Mouse (Mus musculus) G1E (cell line): ENCODE data around the gene Cpa4. TPM values are rescaled to one million over a fixed set of nuclear protein-coding genes. Genes with fewer than 3 reads are reported as not detected.

ENCODE experiments used
- ATAC-seq: 2 replicates; pipeline ENCODE4 v1.8.0; 2016; ENCODE audit warnings: mild to moderate bottlenecking; ENCODE audit not compliant: insufficient number of reproducible peaks, poor library complexity, low FRiP score, severe bottlenecking; ENCODE audit errors: extremely low read depth
- DNase-seq: peaks from one replicate; pipeline ENCODE4 v3.0.0; 2012; ENCODE audit warnings: low spot score
- H3K27me3 ChIP-seq: 2 replicates; pipeline ENCODE4 v1.6.1; 2012; ENCODE audit warnings: mild to moderate bottlenecking, low read length, inconsistent platforms; ENCODE audit not compliant: insufficient read depth
- H3K36me3 ChIP-seq: replicated peaks from 2 replicates; pipeline ENCODE3; 2012; ENCODE audit warnings: mild to moderate bottlenecking, inconsistent platforms
- H3K4me1 ChIP-seq: 2 replicates; pipeline ENCODE4 v1.6.1; 2012; ENCODE audit warnings: low read depth, low read length, inconsistent platforms, mixed read lengths; ENCODE audit not compliant: insufficient read depth
- H3K4me3 ChIP-seq: 2 replicates; pipeline ENCODE4 v1.5.1; 2012; ENCODE audit warnings: low read depth, mild to moderate bottlenecking, inconsistent platforms, low read length, moderate library complexity, mixed read lengths
- H3K9me3 ChIP-seq: replicated peaks from 2 replicates; pipeline ENCODE4 v1.6.1; 2012; ENCODE audit warnings: inconsistent platforms
- CTCF ChIP-seq: IDR thresholded peaks from 2 replicates; pipeline ENCODE4 v1.5.1; 2012; ENCODE audit warnings: low read depth, low read length, inconsistent platforms, mixed read lengths
- GATA1 ChIP-seq: IDR thresholded peaks from 2 replicates; pipeline ENCODE4 v1.6.1; 2012; ENCODE audit warnings: borderline replicate concordance, low read length, inconsistent platforms, mixed read lengths
- GATA2 ChIP-seq: IDR thresholded peaks from 2 replicates; pipeline ENCODE4 v1.6.1; 2012; ENCODE audit warnings: low read depth, low read length, inconsistent platforms, borderline replicate concordance
- POLR2AphosphoS5 ChIP-seq: IDR thresholded peaks from 2 replicates; pipeline ENCODE4 v1.6.1; 2012; ENCODE audit warnings: low read depth, low read length, inconsistent platforms; ENCODE audit not compliant: insufficient replicate concordance
- TAL1 ChIP-seq: conservative IDR thresholded peaks from 2 replicates; pipeline ENCODE4 v1.6.1; 2012; ENCODE audit warnings: low read depth, low read length, inconsistent platforms, mixed read lengths
- polyA plus RNA-seq: library from polyadenylated mRNA; stranded (reverse); fragments of >175 nt; gene quantifications from 2 replicates; pipeline ENCODE4 v1.2.3, GENCODE M21; 2012
- total RNA-seq, 2 experiments: library from RNA; stranded (forward) in 1 of 2; stranded (reverse) in 1 of 2; fragments of 200-1000 nt in 1 of 2; fragments of >200 nt in 1 of 2; fragmentation: Nextera tagmentation in 1 of 2; gene quantifications; 2 replicates each; pipeline ENCODE4 v1.2.3; 2014 to 2017

The Cpa4 gene
- total and polyA plus RNA-seq, 3 experiments: 0.05 TPM; not detected in 2

DNA sequence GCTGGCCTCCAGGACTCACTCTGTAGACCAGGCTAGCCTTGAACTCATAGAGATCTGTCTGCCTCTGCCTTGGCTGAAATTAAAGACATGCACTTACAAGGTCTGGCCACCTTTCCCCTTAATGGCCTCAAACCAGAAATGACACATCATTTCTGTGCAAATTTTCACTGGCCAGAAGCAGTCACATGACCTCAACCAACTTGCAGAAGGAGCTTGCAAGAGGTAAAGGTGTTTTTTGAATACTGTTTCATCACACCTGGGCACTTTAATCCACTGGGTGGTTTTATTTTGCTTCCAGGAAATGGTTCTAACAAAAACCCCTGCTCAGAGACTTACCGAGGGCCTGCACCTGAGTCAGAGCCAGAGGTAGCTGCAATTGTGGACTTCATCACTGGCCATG lies 61.8 kb downstream of the Cpa4 start:
- Histone ChIP-seq H3K36me3 (no peaks in the 10 kb centered on the region), H3K4me1 (peaks cover 6% of the 10 kb centered on the region; the same call in 1 of the 2 replicates), H3K9me3 (no peaks in the 10 kb centered on the region), H3K4me3 (no peak overlapping the region), H3K27me3 (peaks cover 23% of the 10 kb centered on the region)
- ATAC-seq (no peak), DNase-seq (no peak)
- TF ChIP-seq GATA1: no peak
- no peak for TF ChIP-seq CTCF
- TF ChIP-seq TAL1: no peak
- no peak for TF ChIP-seq GATA2
- no peak for TF ChIP-seq POLR2AphosphoS5

DNA sequence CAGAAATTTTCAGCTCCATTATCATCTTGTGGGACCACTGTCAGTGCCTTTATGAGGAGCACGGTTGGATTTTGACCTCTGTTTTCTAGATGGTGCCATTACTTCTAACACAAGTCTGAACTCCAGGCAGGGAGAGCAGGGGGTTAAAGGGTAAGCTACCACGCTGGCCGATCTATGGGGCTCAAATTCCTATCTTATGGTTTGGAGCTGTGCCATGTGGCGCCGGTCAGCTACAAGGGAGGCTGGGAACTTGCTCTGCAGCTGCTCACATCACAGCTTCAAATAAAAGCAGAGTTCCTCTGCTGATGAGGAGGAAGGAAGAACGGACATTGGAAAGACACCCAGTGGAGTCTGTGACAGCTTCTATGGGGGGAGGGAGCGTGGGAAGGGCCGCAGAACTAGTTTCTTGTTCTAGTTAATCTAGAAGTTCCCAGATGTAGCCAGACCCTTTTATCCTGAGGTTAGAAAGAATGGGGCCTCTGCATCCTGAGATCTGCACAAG lies 67.2 kb downstream of the Cpa4 start:
- TF ChIP-seq POLR2AphosphoS5: no peak
- TF ChIP-seq TAL1: no peak
- no peak for ATAC-seq
- no peak for DNase-seq
- Histone ChIP-seq H3K9me3 (no peaks in the 10 kb centered on the region), H3K4me1 (peaks cover 11% of the 10 kb centered on the region), H3K36me3 (no peaks in the 10 kb centered on the region), H3K4me3 (no peak overlapping the region), H3K27me3 (peaks cover 26% of the 10 kb centered on the region)

DNA sequence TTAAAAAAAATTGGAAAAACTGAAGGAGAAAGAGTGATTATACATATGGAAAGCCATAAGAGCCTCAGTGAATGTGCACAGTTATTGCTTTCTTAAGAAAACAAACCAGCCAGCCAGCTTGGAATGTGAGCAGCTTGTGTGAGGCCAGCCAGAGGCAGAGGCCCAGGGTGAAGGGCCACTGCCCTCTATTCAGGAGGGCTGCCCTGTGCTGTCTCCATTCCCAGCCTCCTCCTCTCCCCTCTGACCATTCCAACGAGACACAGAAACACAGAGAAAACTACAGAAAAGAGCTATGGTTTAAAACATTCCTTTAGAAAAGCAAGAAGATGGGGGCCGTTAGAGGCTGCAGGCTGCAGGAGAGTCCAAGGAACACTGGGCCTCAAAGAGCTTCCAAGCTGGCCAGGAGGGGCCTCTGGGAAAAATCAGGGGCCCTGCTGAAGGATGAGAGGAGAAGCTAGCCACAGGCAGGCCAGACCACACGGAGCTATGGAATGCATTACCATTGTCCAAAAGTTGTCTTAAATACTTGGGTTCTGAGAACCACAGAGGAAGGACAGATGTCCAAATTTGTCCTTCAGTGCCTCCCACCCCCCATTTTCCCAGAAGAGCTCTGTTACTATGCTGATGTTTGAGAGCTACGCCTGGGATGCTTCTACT lies 68.1 kb downstream of the Cpa4 start:
- H3K27me3 ChIP-seq: peaks cover 22% of the 10 kb centered on the region
- no peaks in the 10 kb centered on the region for H3K9me3 ChIP-seq
- ATAC-seq: no peak
- TF ChIP-seq TAL1 (no peak), GATA1 (no peak), GATA2 (no peak), POLR2AphosphoS5 (no peak), CTCF (no peak)
- H3K4me1 ChIP-seq: peaks cover 11% of the 10 kb centered on the region
- no peak for DNase-seq
- no peaks in the 10 kb centered on the region for H3K36me3 ChIP-seq
- H3K4me3 ChIP-seq: no peak overlapping the region

GRCm38 (mm10) chr6:30638674-30639268 lies 70.6 kb downstream of the Cpa4 start, which contains the start of gene Cpa1:
TSS of gene Cpa1 (plus strand) at chr6:30639218.
- Histone ChIP-seq H3K27me3 (peaks cover 28% of the 10 kb centered on the region), H3K4me3 (no peak within 1 kb of the TSS), H3K36me3 (no peaks in the 10 kb centered on the region), H3K4me1 (peaks cover 23% of the 10 kb centered on the region), H3K9me3 (no peaks in the 10 kb centered on the region)
- DNase-seq (no peak), ATAC-seq (no peak)
- TF ChIP-seq GATA1: no peak
- no peak for TF ChIP-seq CTCF
- TF ChIP-seq POLR2AphosphoS5: no peak
- TF ChIP-seq GATA2: no peak
- no peak for TF ChIP-seq TAL1

Other genes with a start within 250 kb of the Cpa4 start
- gene Zc3hc1, start 177.3 kb upstream of the Cpa4 start, total RNA-seq (2014; fragmentation: Nextera tagmentation): 22.0 and 34.2 TPM in 2 replicates
- 44.5 and 53.0 TPM in 2 replicates for gene Zc3hc1, start 177.3 kb upstream of the Cpa4 start, total RNA-seq (2017)
- gene Zc3hc1, start 177.3 kb upstream of the Cpa4 start, polyA plus RNA-seq: 63.6 and 71.3 TPM in 2 replicates
- 45.7 and 48.8 TPM in 2 replicates for gene Klhdc10, start 166.5 kb upstream of the Cpa4 start, total RNA-seq (2014; fragmentation: Nextera tagmentation)
- 30.2 and 33.3 TPM in 2 replicates for gene Klhdc10, start 166.5 kb upstream of the Cpa4 start, total RNA-seq (2017)
- gene Klhdc10, start 166.5 kb upstream of the Cpa4 start, polyA plus RNA-seq: 19.9 and 25.8 TPM in 2 replicates
- 120 and 126 TPM in 2 replicates for gene Tmem209, start 58.6 kb upstream of the Cpa4 start, total RNA-seq (2014; fragmentation: Nextera tagmentation)
- gene Tmem209, start 58.6 kb upstream of the Cpa4 start, total RNA-seq (2017): 36.8 and 36.9 TPM in 2 replicates
- 2.6 and 2.8 TPM in 2 replicates for gene Tmem209, start 58.6 kb upstream of the Cpa4 start, polyA plus RNA-seq
- gene Ssmem1, start 58.5 kb upstream of the Cpa4 start, total RNA-seq (2014; fragmentation: Nextera tagmentation): not detected in 2 replicates
- gene Ssmem1, start 58.5 kb upstream of the Cpa4 start, total RNA-seq (2017): 0.33 TPM in 1 of 2 replicates, not detected in the other
- not detected in 2 replicates for gene Ssmem1, start 58.5 kb upstream of the Cpa4 start, polyA plus RNA-seq
- gene Cpa2, start 26.8 kb upstream of the Cpa4 start, total RNA-seq (2014; fragmentation: Nextera tagmentation): not detected in 2 replicates
- gene Cpa2, start 26.8 kb upstream of the Cpa4 start, total RNA-seq (2017): 0.23 TPM in 1 of 2 replicates, not detected in the other
- not detected in 2 replicates for gene Cpa2, start 26.8 kb upstream of the Cpa4 start, polyA plus RNA-seq
- gene Cpa5, start 42.6 kb downstream of the Cpa4 start, total RNA-seq (2014; fragmentation: Nextera tagmentation): not detected in 2 replicates
- not detected in 2 replicates for gene Cpa5, start 42.6 kb downstream of the Cpa4 start, total RNA-seq (2017)
- not detected in 2 replicates for gene Cpa5, start 42.6 kb downstream of the Cpa4 start, polyA plus RNA-seq
- gene Cpa1, start 70.8 kb downstream of the Cpa4 start, total RNA-seq (2014; fragmentation: Nextera tagmentation): not detected in 2 replicates
- gene Cpa1, start 70.8 kb downstream of the Cpa4 start, total RNA-seq (2017): not detected in 2 replicates
- not detected in 2 replicates for gene Cpa1, start 70.8 kb downstream of the Cpa4 start, polyA plus RNA-seq
- 18.3 and 28.3 TPM in 2 replicates for gene Cep41, start 125.4 kb downstream of the Cpa4 start, total RNA-seq (2014; fragmentation: Nextera tagmentation)
- gene Cep41, start 125.4 kb downstream of the Cpa4 start, total RNA-seq (2017): 8.8 and 14.6 TPM in 2 replicates
- gene Cep41, start 125.4 kb downstream of the Cpa4 start, polyA plus RNA-seq: 32.6 and 34.5 TPM in 2 replicates
- not detected in 2 replicates for gene Mest, start 155.2 kb downstream of the Cpa4 start, total RNA-seq (2014; fragmentation: Nextera tagmentation)
- 0.29 and 0.49 TPM in 2 replicates for gene Mest, start 155.2 kb downstream of the Cpa4 start, total RNA-seq (2017)
- 0.57 and 0.90 TPM in 2 replicates for gene Mest, start 155.2 kb downstream of the Cpa4 start, polyA plus RNA-seq